In genomic region chr12:85745827-85746695, GRCm38 (mm10) we compare ENCODE assay signal across 8 mouse cellular contexts. TPM values are rescaled to one million over a fixed set of nuclear protein-coding genes. Genes with fewer than 3 reads are reported as not detected.
DNase-seq lines count a peak whose midpoint lies in the region; ATAC-seq lines count a peak whose summit lies in the region.

Gene Flvcr2, plus strand, starts transcription at chr12:85746539.

- H3K36me3 ChIP-seq in megakaryocyte, embryonic 14.5 days (replicated peaks; ENCODE audit: low read length) = no peaks in the 10 kb centered on the region

- DNase-seq in adipocyte (ENCODE audit: low spot score) = peak; percentile 81
- peak; percentile 84 for DNase-seq in gastrocnemius, postnatal 14 days
- peak; percentile 9 to 69 for DNase-seq in left cerebral cortex, adult 9 months (ENCODE audit: low spot score in 2 of 2)
- peak; percentile 82 to 84 for DNase-seq in right cerebral cortex, postnatal 10 days (ENCODE audit: low spot score in 2 of 2)
- peak; percentile 74 to 85 for DNase-seq in urinary bladder, postnatal 36 days (ENCODE audit: low spot score in 2 of 2)

- peaks cover 59% of the 10 kb centered on the region for H3K27me3 ChIP-seq in megakaryocyte, embryonic 14.5 days (replicated peaks)

- no peaks in the 10 kb centered on the region for H3K9me3 ChIP-seq in megakaryocyte, embryonic 14.5 days

- H3K4me1 ChIP-seq in megakaryocyte, embryonic 14.5 days = peaks cover 17% of the 10 kb centered on the region

- intact Hi-C loops in gastrocnemius, postnatal 14 days (cut with DNase I; ENCODE audit: low total_unique reads) = loop anchor here (2.0 kb wide), 1 partner anchor 71 kb away; no protein-coding TSS in a partner anchor

- peak within 1 kb of the TSS; percentile 90 for H3K4me3 ChIP-seq in megakaryocyte, embryonic 14.5 days (replicated peaks)

- ATAC-seq in common myeloid progenitor, adult 5-6 weeks (replicated peaks; ENCODE audit: low read depth, poor library complexity, severe bottlenecking) = peak; percentile 90
- ATAC-seq in inflammation-experienced regulatory T-cells, adult 6 months = peak; percentile 69

RNA-seq across cellular contexts. Expression of gene Flvcr2, which starts in this region (rescaled TPM):
- 0.41 TPM in 1 of 2 replicates, not detected in the other for total RNA-seq in common myeloid progenitor, adult 5-6 weeks (2017)
- total RNA-seq in gastrocnemius, postnatal 14 days (2021) = 1 to 10 TPM; 1.4 to 3.0 TPM
- polyA plus RNA-seq in inflammation-experienced regulatory T-cells, adult 6 months (2017; shearing (Covaris generic)) = under 1 TPM; 0.58 to 0.74 (median 0.60) TPM
- not detected in 2 replicates for polyA plus RNA-seq in megakaryocyte, embryonic 14.5 days (2012; ENCODE audit: insufficient read depth, low replicate concordance)

Comparison
In these comparisons a context has a peak if more than half of its experiments do, and no peak if none do; other contexts are left out.
1. Peak in every context shown above with its lines: DNase-seq, ATAC-seq and H3K4me3 ChIP-seq.
2. Peak in ATAC-seq in common myeloid progenitor, adult 5-6 weeks; RNA of the gene not detected or under 1 TPM.
3. Peak in ATAC-seq in inflammation-experienced regulatory T-cells, adult 6 months; RNA of the gene not detected or under 1 TPM.